Mouse (Mus musculus): Measurements from ENCODE around the gene Elf2.

- TF ChIP-seq CTCF (IDR thresholded peaks at IDR 0.05; ENCODE audit: borderline replicate concordance, extremely low read depth, insufficient read depth, insufficient read length) (no peak), POLR2A (IDR thresholded peaks at IDR 0.05; ENCODE audit: borderline replicate concordance, extremely low read depth, insufficient read depth, insufficient read length, poor library complexity, severe bottlenecking) (no peak)
Measured at GRCm38 (mm10) chr3:51231499-51231898, 109.0 kb downstream of the Elf2 start.
